Mouse (Mus musculus): ENCODE measurements around the gene Cidec.

The Cidec gene

DNA sequence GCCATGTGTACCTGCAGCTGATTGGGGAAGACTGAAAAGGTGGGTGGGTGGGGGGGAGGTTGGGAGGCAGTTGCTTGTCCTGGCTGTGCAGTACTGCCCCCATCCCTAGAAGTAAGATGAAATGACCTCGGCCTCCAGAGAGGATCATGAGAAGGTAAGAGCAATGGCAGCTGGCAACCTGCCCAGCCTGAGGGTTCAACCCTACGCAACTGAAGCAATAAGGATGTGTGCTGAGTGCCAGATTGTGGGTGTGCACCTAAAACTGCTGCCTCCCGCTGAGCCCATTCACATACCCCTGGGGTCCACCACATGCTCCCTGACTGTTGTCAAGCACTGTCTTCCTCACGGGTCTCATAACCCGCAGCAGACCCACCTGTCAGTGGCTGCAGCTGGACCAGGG lies 19.1 kb downstream of the Cidec start:
- TF ChIP-seq CTCF (conservative IDR thresholded peaks at IDR 0.05; ENCODE audit: low read length): no peak
- TF ChIP-seq POU5F1 (IDR thresholded peaks at IDR 0.05; ENCODE audit: borderline replicate concordance, low read length): no peak
- no peak for TF ChIP-seq NANOG (IDR thresholded peaks at IDR 0.05; ENCODE audit: borderline replicate concordance, low read length)
- Histone ChIP-seq H3K4me1 (replicated peaks; ENCODE audit: low read depth, low read length) (peaks cover 69% of the 10 kb centered on the region), H3K9me3 (ENCODE audit: low read length) (no peaks in the 10 kb centered on the region), H3K36me3 (ENCODE audit: insufficient read depth, low read length) (peaks cover 36% of the 10 kb centered on the region), H3K27me3 (ENCODE audit: insufficient read depth, low read length) (no peaks in the 10 kb centered on the region), H3K4me3 (replicated peaks; ENCODE audit: low read length) (no peak overlapping the region)

DNA sequence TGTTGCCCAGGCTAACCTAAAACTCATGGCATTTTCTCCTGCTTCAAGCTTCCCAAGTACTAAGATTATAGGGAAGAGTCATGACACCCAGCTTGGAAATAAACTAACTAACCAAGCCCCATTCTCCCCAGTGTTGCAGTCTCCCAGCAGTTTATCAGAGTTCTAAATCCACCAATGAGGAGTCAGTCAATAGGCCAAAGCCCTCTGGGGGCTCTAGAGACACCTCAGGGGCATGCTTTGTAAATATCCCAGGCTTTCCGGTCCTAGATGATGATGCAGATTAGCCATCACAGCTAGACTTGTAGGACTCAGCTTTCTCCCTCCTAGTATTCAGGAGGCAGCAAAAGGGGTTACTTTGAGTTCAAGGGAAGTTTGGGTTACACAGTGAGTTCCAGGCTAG lies 25.6 kb downstream of the Cidec start:
- H3K9me3 ChIP-seq (ENCODE audit: low read length): no peaks in the 10 kb centered on the region
- no peak for TF ChIP-seq POU5F1 (IDR thresholded peaks at IDR 0.05; ENCODE audit: borderline replicate concordance, low read length)
- no peak for TF ChIP-seq CTCF (conservative IDR thresholded peaks at IDR 0.05; ENCODE audit: low read length)
- no peak for TF ChIP-seq NANOG (IDR thresholded peaks at IDR 0.05; ENCODE audit: borderline replicate concordance, low read length)
- peaks cover 89% of the 10 kb centered on the region for H3K4me1 ChIP-seq (replicated peaks; ENCODE audit: low read depth, low read length)
- H3K36me3 ChIP-seq (ENCODE audit: insufficient read depth, low read length): peaks cover 20% of the 10 kb centered on the region
- no peak overlapping the region for H3K4me3 ChIP-seq (replicated peaks; ENCODE audit: low read length)
- H3K27me3 ChIP-seq (ENCODE audit: insufficient read depth, low read length): no peaks in the 10 kb centered on the region

DNA sequence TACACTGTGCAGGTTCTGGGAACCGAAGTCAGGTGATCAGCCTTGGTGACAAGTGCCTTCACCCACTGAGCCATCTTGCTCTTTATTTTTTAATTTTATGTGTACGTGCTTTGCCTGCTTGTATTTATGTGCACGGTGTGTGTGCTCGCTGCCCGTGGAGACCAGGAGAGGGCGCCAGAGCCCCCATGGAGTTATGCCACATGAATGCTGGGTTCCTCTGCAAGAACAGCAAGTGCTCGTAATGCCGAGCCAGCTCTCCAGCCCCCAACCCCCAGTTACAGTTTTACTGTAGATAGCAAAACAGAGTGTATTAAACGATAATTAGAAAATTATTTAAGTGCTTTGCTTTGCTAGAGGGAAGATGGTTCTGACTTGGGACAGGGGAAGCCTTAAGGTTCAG lies 28.9 kb downstream of the Cidec start:
- H3K9me3 ChIP-seq (ENCODE audit: low read length): no peaks in the 10 kb centered on the region
- peak overlapping the region; percentile 55 for H3K4me3 ChIP-seq (replicated peaks; ENCODE audit: low read length)
- peaks cover 12% of the 10 kb centered on the region; the same call in 1 of the 2 replicates for H3K36me3 ChIP-seq (ENCODE audit: insufficient read depth, low read length)
- peaks cover 78% of the 10 kb centered on the region for H3K4me1 ChIP-seq (replicated peaks; ENCODE audit: low read depth, low read length)
- peak; percentile 96 for TF ChIP-seq CTCF (conservative IDR thresholded peaks at IDR 0.05; ENCODE audit: low read length)
- no peak for TF ChIP-seq NANOG (IDR thresholded peaks at IDR 0.05; ENCODE audit: borderline replicate concordance, low read length)
- TF ChIP-seq POU5F1 (IDR thresholded peaks at IDR 0.05; ENCODE audit: borderline replicate concordance, low read length): no peak
- no peaks in the 10 kb centered on the region for H3K27me3 ChIP-seq (ENCODE audit: insufficient read depth, low read length)

DNA sequence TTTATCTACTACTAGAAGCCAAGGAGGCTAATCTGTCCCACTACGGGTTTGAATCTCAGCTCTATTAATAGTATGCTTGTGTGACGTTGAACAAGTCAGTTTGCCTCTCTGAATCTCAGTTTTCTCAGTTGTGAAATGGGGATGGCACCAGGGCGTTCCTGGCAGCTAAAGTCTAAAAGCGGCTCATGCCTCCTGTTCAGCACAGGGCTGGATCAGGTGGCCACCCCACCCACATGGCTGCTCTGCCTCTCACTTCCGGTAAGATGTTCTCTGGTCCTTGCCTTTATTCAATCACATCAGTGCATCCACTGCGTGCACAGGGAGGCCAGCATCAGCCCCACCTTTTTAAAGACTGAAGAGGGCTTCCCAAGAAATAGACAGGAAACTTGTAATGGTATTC lies 30.1 kb downstream of the Cidec start:
- H3K36me3 ChIP-seq (ENCODE audit: insufficient read depth, low read length): peaks cover 12% of the 10 kb centered on the region; the same call in 1 of the 2 replicates
- peaks cover 80% of the 10 kb centered on the region for H3K4me1 ChIP-seq (replicated peaks; ENCODE audit: low read depth, low read length)
- H3K9me3 ChIP-seq (ENCODE audit: low read length): no peaks in the 10 kb centered on the region
- H3K4me3 ChIP-seq (replicated peaks; ENCODE audit: low read length): no peak overlapping the region
- H3K27me3 ChIP-seq (ENCODE audit: insufficient read depth, low read length): no peaks in the 10 kb centered on the region
- no peak for TF ChIP-seq POU5F1 (IDR thresholded peaks at IDR 0.05; ENCODE audit: borderline replicate concordance, low read length)
- no peak for TF ChIP-seq NANOG (IDR thresholded peaks at IDR 0.05; ENCODE audit: borderline replicate concordance, low read length)
- no peak for TF ChIP-seq CTCF (conservative IDR thresholded peaks at IDR 0.05; ENCODE audit: low read length)

DNA sequence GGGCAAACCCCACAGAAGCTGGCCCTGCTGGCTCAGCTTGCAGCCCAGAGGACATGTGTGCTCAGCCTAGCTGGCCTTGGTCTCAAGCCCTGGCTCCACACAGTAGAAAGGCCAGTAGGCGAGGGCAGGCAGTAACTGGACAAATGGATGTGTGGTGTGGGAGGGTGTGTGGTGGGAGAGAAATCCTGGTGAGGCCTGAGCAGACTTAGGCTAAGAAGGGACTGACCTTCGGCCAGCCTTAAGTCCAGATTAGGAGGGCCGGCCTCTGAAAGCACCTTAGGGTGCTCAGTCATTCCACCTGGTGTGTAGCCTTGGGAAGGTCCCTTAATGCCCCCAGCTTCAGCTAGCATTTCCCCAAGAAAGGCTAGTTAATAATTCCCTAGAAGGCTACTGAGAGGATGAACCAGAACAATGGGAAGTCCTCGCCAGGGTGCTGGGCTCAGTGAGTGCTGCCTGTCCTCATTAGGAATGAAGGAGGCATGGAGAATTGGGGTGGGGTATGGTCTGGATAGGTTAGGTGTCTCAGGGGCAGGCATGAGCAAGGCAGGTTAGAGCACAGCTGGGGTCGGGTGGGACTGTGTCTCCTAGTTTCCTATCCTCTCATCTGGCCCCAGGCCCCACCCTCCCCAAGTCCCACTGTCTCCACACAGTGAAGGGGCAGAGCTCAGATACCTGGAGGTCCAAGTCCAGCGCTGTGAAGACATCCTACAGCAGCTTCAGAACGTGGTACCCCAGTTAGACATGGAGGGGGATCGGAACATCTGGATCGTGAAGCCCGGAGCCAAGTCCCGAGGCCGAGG lies 30.7 kb downstream of the Cidec start:
- TF ChIP-seq POU5F1 (IDR thresholded peaks at IDR 0.05; ENCODE audit: borderline replicate concordance, low read length) (no peak), CTCF (conservative IDR thresholded peaks at IDR 0.05; ENCODE audit: low read length) (no peak), NANOG (IDR thresholded peaks at IDR 0.05; ENCODE audit: borderline replicate concordance, low read length) (no peak)
- Histone ChIP-seq H3K36me3 (ENCODE audit: insufficient read depth, low read length) (peaks cover 16% of the 10 kb centered on the region; the same call in 1 of the 2 replicates), H3K4me1 (replicated peaks; ENCODE audit: low read depth, low read length) (peaks cover 80% of the 10 kb centered on the region), H3K9me3 (ENCODE audit: low read length) (no peaks in the 10 kb centered on the region), H3K27me3 (ENCODE audit: insufficient read depth, low read length) (no peaks in the 10 kb centered on the region), H3K4me3 (replicated peaks; ENCODE audit: low read length) (no peak overlapping the region)

DNA sequence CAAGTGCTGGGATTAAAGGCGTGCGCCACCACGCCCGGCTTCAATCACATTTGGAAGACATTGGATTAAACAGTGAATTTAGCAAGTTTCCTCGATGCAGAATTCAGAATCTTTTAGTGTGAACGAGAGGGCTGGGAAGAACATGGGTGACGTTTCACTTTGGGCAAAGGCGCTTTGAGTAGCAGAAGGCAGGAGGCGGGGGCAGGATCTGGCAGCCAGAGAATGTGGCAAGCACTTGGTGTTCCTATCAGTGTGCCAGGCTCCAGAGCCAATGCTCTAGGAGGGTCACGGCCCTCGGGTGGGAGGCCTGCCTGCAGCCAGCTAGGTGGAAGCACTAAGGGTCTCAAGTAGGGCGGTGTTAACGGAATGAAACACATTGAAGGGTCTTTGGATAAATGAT lies 33.5 kb downstream of the Cidec start:
- TF ChIP-seq CTCF (conservative IDR thresholded peaks at IDR 0.05; ENCODE audit: low read length) (no peak), NANOG (IDR thresholded peaks at IDR 0.05; ENCODE audit: borderline replicate concordance, low read length) (no peak)
- Histone ChIP-seq H3K4me1 (replicated peaks; ENCODE audit: low read depth, low read length) (peaks cover 76% of the 10 kb centered on the region), H3K27me3 (ENCODE audit: insufficient read depth, low read length) (no peaks in the 10 kb centered on the region), H3K36me3 (ENCODE audit: insufficient read depth, low read length) (peaks cover 13% of the 10 kb centered on the region), H3K4me3 (replicated peaks; ENCODE audit: low read length) (no peak overlapping the region), H3K9me3 (ENCODE audit: low read length) (no peaks in the 10 kb centered on the region)

DNA sequence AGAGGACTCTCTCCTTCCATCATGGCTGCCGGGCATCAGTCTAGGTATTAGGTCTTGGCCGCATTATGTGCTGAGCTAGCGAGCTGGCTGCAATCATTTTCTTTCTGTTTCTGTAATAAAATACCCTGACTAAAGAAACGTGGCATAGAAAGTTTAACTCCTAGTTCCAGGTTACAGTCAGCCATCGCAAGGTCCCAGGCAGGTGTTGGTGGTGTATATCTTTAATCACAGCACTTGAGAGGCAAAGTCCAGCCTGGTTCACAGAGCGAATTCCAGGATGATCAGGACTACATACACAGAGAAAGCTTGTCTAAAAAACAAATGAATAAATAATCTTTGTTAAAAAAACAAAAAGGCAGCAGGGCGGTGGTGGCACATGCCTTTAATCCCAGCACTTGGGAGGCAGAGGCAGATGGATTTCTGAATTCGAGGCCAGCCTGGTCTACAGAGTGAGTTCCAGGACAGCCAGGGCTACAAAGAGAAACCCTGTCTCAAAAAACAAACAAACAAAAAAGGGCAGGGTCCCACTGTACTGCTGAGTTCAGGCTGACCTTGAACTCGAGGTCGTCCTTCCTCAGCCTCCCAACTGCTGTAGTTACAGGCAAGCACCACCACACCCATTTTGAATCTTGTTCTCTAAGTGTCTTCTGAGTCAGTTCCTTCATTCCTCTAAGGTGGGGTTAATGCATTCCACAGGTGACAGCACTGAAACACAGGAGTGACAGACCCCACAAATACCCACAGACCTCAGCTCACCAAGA lies 39.1 kb downstream of the Cidec start:
- Histone ChIP-seq H3K27me3 (ENCODE audit: insufficient read depth, low read length) (0 out of 2 replicates have a peak, but pooled peaks cover 5% of the 10 kb centered on the region), H3K4me1 (replicated peaks; ENCODE audit: low read depth, low read length) (peaks cover 90% of the 10 kb centered on the region), H3K4me3 (replicated peaks; ENCODE audit: low read length) (no peak overlapping the region), H3K9me3 (ENCODE audit: low read length) (no peaks in the 10 kb centered on the region), H3K36me3 (ENCODE audit: insufficient read depth, low read length) (peaks cover 21% of the 10 kb centered on the region)
- no peak for TF ChIP-seq CTCF (conservative IDR thresholded peaks at IDR 0.05; ENCODE audit: low read length)
- TF ChIP-seq NANOG (IDR thresholded peaks at IDR 0.05; ENCODE audit: borderline replicate concordance, low read length): no peak
- TF ChIP-seq POU5F1 (IDR thresholded peaks at IDR 0.05; ENCODE audit: borderline replicate concordance, low read length): no peak

DNA sequence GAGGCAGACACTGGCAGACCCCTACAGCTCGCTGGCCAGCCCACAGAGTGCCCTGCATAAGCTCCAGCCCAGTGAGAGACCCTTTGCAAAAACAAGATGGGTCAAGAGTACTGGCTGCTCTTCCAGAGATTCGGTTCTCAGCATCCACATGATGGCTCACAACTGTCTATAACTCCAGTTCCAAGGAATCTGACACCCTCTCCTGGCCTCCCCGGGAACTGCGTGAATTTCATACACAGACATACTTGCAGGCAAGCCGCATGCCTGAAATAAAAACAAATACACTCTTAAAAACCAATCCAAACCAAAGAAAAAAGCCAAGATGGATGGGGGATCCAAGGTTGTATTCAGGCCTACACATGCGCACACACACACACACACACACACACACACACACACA lies 40.1 kb downstream of the Cidec start:
- Histone ChIP-seq H3K4me1 (replicated peaks; ENCODE audit: low read depth, low read length) (peaks cover 88% of the 10 kb centered on the region), H3K36me3 (ENCODE audit: insufficient read depth, low read length) (peaks cover 31% of the 10 kb centered on the region), H3K4me3 (replicated peaks; ENCODE audit: low read length) (no peak overlapping the region), H3K27me3 (ENCODE audit: insufficient read depth, low read length) (0 out of 2 replicates have a peak, but pooled peaks cover 5% of the 10 kb centered on the region), H3K9me3 (ENCODE audit: low read length) (no peaks in the 10 kb centered on the region)
- no peak for TF ChIP-seq NANOG (IDR thresholded peaks at IDR 0.05; ENCODE audit: borderline replicate concordance, low read length)
- peak; percentile 43 for TF ChIP-seq CTCF (conservative IDR thresholded peaks at IDR 0.05; ENCODE audit: low read length)
- TF ChIP-seq POU5F1 (IDR thresholded peaks at IDR 0.05; ENCODE audit: borderline replicate concordance, low read length): no peak
